Comparison of ENCODE assay signal across 8 mouse cellular contexts in the genomic region with DNA sequence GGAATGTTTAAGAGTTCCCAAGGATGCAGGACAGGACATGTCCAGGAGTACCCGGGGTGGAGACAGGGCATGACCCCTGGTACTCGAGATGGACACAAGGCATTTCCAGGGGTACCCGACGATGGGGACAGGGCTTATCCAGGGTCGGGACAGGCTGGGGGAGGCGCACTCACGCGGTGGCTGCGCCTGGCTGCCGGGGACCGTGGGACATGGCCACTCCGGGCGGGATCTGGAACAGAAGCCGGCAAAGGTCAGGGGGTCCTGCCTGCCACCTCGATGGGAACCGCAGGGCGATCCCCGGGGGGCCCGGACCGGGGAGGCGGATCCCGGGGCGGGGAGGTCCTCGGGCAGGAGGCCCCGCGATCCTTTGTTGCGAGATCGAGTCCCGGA. TPM values are rescaled to one million over a fixed set of nuclear protein-coding genes. Genes with fewer than 3 reads are reported as not detected.
A peak's percentile ranks its signal among the peaks of the same experiment; 100 is the strongest.
DNase-seq lines count a peak whose midpoint lies in the region; ATAC-seq and TF ChIP-seq lines count a peak whose summit lies in the region.

No protein-coding gene starts in this region.

- peak overlapping the region; percentile 84 for H3K9ac ChIP-seq in lung, embryonic 14.5 days
- H3K9ac ChIP-seq in embryonic facial prominence, embryonic 15.5 days = peak overlapping the region; percentile 59
- H3K9ac ChIP-seq in intestine, embryonic 16.5 days (ENCODE audit: low read depth, low read length) = peak overlapping the region; percentile 88
- peak overlapping the region; percentile 80 for H3K9ac ChIP-seq in neural tube, embryonic 13.5 days

- H3K9me3 ChIP-seq in lung, embryonic 14.5 days (ENCODE audit: low read depth, low read length) = no peaks in the 10 kb centered on the region
- no peaks in the 10 kb centered on the region for H3K9me3 ChIP-seq in embryonic facial prominence, embryonic 15.5 days (replicated peaks)
- no peaks in the 10 kb centered on the region for H3K9me3 ChIP-seq in intestine, embryonic 16.5 days (ENCODE audit: control insufficient read depth, low read length)
- H3K9me3 ChIP-seq in neural tube, embryonic 13.5 days = no peaks in the 10 kb centered on the region

- peak overlapping the region; percentile 81 for H3K27ac ChIP-seq in lung, embryonic 14.5 days (ENCODE audit: low read depth)
- peak overlapping the region; percentile 67 for H3K27ac ChIP-seq in embryonic facial prominence, embryonic 15.5 days (replicated peaks)
- H3K27ac ChIP-seq in intestine, embryonic 16.5 days (ENCODE audit: low read length) = peak overlapping the region; percentile 87
- 0 out of 2 replicates have a peak overlapping the region, but pooled peaks have one; percentile 34 for H3K27ac ChIP-seq in neural tube, embryonic 13.5 days (replicated peaks)

- no peak for TF ChIP-seq CTCF in lung, embryonic 14.5 days (IDR thresholded peaks at IDR 0.05; ENCODE audit: low read depth)

- H3K4me3 ChIP-seq in lung, embryonic 14.5 days (ENCODE audit: low read depth, low read length) = peak overlapping the region; percentile 79
- H3K4me3 ChIP-seq in embryonic facial prominence, embryonic 15.5 days (replicated peaks) = peak overlapping the region; percentile 64
- H3K4me3 ChIP-seq in intestine, embryonic 16.5 days (ENCODE audit: low read length) = peak overlapping the region; percentile 86
- peak overlapping the region; percentile 66 for H3K4me3 ChIP-seq in neural tube, embryonic 13.5 days

- DNase-seq in lung, embryonic 14.5 days = no peak
- no peak for DNase-seq in lung, adult 18-20 months
- DNase-seq in spleen, adult 18-20 months = no peak
- DNase-seq in layer of hippocampus, postnatal 36 days = no peak
- no peak for DNase-seq in T-cell, adult 2 months (ENCODE audit: low spot score)

- 0 out of 2 replicates have a peak, but pooled peaks cover under 1% of the 10 kb centered on the region for H3K27me3 ChIP-seq in lung, embryonic 14.5 days (ENCODE audit: insufficient read depth, low read length)
- peaks cover under 1% of the 10 kb centered on the region for H3K27me3 ChIP-seq in embryonic facial prominence, embryonic 15.5 days
- H3K27me3 ChIP-seq in intestine, embryonic 16.5 days (replicated peaks; ENCODE audit: control insufficient read depth, insufficient read depth, low read length) = 0 out of 2 replicates have a peak, but pooled peaks cover 2% of the 10 kb centered on the region
- H3K27me3 ChIP-seq in neural tube, embryonic 13.5 days = peaks cover 23% of the 10 kb centered on the region

- peaks cover 14% of the 10 kb centered on the region for H3K4me1 ChIP-seq in lung, embryonic 14.5 days (ENCODE audit: insufficient read depth)
- H3K4me1 ChIP-seq in embryonic facial prominence, embryonic 15.5 days = peaks cover 51% of the 10 kb centered on the region
- H3K4me1 ChIP-seq in intestine, embryonic 16.5 days (ENCODE audit: control insufficient read depth, insufficient read depth, low read length) = peaks cover 41% of the 10 kb centered on the region
- H3K4me1 ChIP-seq in neural tube, embryonic 13.5 days (replicated peaks) = peaks cover 30% of the 10 kb centered on the region

- under 1% methylated on average over 29 of the region's 29 CpGs for WGBS in lung, embryonic 14.5 days
- 1% methylated on average over 29 of the region's 29 CpGs for WGBS in embryonic facial prominence, embryonic 15.5 days
- WGBS in intestine, embryonic 16.5 days = under 1% methylated on average over 29 of the region's 29 CpGs
- WGBS in neural tube, embryonic 13.5 days = 0% methylated on average over 29 of the region's 29 CpGs

- ATAC-seq in lung, embryonic 14.5 days (ENCODE audit: insufficient read depth) = peak; percentile 23
- ATAC-seq in embryonic facial prominence, embryonic 15.5 days (ENCODE audit: insufficient number of reproducible peaks, low FRiP score, low TSS enrichment, low read depth) = no peak
- ATAC-seq in intestine, embryonic 16.5 days = peak; percentile 16; the same call in 1 of the 2 replicates
- ATAC-seq in neural tube, embryonic 13.5 days (ENCODE audit: low read depth) = peak; percentile 10; the same call in 1 of the 2 replicates

- peak overlapping the region; percentile 95 for H3K4me2 ChIP-seq in lung, embryonic 14.5 days
- peak overlapping the region; percentile 86 for H3K4me2 ChIP-seq in embryonic facial prominence, embryonic 15.5 days (replicated peaks)
- peak overlapping the region; percentile 88 for H3K4me2 ChIP-seq in intestine, embryonic 16.5 days (ENCODE audit: low read depth, low read length)
- H3K4me2 ChIP-seq in neural tube, embryonic 13.5 days = peak overlapping the region; percentile 85

- H3K36me3 ChIP-seq in lung, embryonic 14.5 days (ENCODE audit: insufficient read depth) = peaks cover 24% of the 10 kb centered on the region
- H3K36me3 ChIP-seq in embryonic facial prominence, embryonic 15.5 days = peaks cover 13% of the 10 kb centered on the region
- no peaks in the 10 kb centered on the region for H3K36me3 ChIP-seq in intestine, embryonic 16.5 days (ENCODE audit: control insufficient read depth, insufficient read depth, low read length)
- no peaks in the 10 kb centered on the region for H3K36me3 ChIP-seq in neural tube, embryonic 13.5 days

RNA-seq across cellular contexts. Expression of gene Hmg20b, which starts 0.3 kb away (rescaled TPM):
- polyA plus RNA-seq in lung, embryonic 14.5 days (2014; fragmentation: Nextera tagmentation; extraction: Ambion mirVana) = 98.7 and 105 TPM in 2 replicates
- polyA plus RNA-seq in embryonic facial prominence, embryonic 15.5 days (2015; fragmentation: Nextera tagmentation; extraction: Ambion mirVana) = 94.7 and 96.1 TPM in 2 replicates
- polyA plus RNA-seq in intestine, embryonic 16.5 days (2015; fragmentation: Nextera tagmentation; extraction: Ambion mirVana) = 69.0 and 71.4 TPM in 2 replicates
- 46.5 and 51.5 TPM in 2 replicates for polyA plus RNA-seq in neural tube, embryonic 13.5 days (2015; fragmentation: Nextera tagmentation; extraction: Ambion mirVana)
- total RNA-seq in layer of hippocampus, postnatal 36 days (2021) = 10 to 100 TPM; 27.6 to 35.0 TPM

RNA-seq across cellular contexts. Expression of gene Gipc3, which starts 6.9 kb away (rescaled TPM):
- 0.05 and 0.08 TPM in 2 replicates for polyA plus RNA-seq in lung, embryonic 14.5 days (2014; fragmentation: Nextera tagmentation; extraction: Ambion mirVana)
- 0.29 and 0.35 TPM in 2 replicates for polyA plus RNA-seq in embryonic facial prominence, embryonic 15.5 days (2015; fragmentation: Nextera tagmentation; extraction: Ambion mirVana)
- 0.06 and 0.12 TPM in 2 replicates for polyA plus RNA-seq in intestine, embryonic 16.5 days (2015; fragmentation: Nextera tagmentation; extraction: Ambion mirVana)
- not detected in 2 replicates for polyA plus RNA-seq in neural tube, embryonic 13.5 days (2015; fragmentation: Nextera tagmentation; extraction: Ambion mirVana)
- total RNA-seq in layer of hippocampus, postnatal 36 days (2021) = 1 to 10 TPM; 1.7 to 1.9 TPM

RNA-seq across cellular contexts. Expression of gene Mfsd12, which starts 7.3 kb away (rescaled TPM):
- 7.7 and 8.5 TPM in 2 replicates for polyA plus RNA-seq in lung, embryonic 14.5 days (2014; fragmentation: Nextera tagmentation; extraction: Ambion mirVana)
- 15.8 and 16.2 TPM in 2 replicates for polyA plus RNA-seq in embryonic facial prominence, embryonic 15.5 days (2015; fragmentation: Nextera tagmentation; extraction: Ambion mirVana)
- polyA plus RNA-seq in intestine, embryonic 16.5 days (2015; fragmentation: Nextera tagmentation; extraction: Ambion mirVana) = 21.6 and 32.4 TPM in 2 replicates
- polyA plus RNA-seq in neural tube, embryonic 13.5 days (2015; fragmentation: Nextera tagmentation; extraction: Ambion mirVana) = 16.5 and 17.8 TPM in 2 replicates
- total RNA-seq in layer of hippocampus, postnatal 36 days (2021) = 10 to 100 TPM; 43.5 to 48.4 TPM

RNA-seq across cellular contexts. Expression of gene 4930404N11Rik, which starts 15.7 kb away (rescaled TPM):
- polyA plus RNA-seq in lung, embryonic 14.5 days (2014; fragmentation: Nextera tagmentation; extraction: Ambion mirVana) = 0.65 and 0.92 TPM in 2 replicates
- polyA plus RNA-seq in embryonic facial prominence, embryonic 15.5 days (2015; fragmentation: Nextera tagmentation; extraction: Ambion mirVana) = 0.73 and 1.3 TPM in 2 replicates
- 1.4 and 2.7 TPM in 2 replicates for polyA plus RNA-seq in intestine, embryonic 16.5 days (2015; fragmentation: Nextera tagmentation; extraction: Ambion mirVana)
- polyA plus RNA-seq in neural tube, embryonic 13.5 days (2015; fragmentation: Nextera tagmentation; extraction: Ambion mirVana) = 0.68 and 0.87 TPM in 2 replicates
- 1 to 10 TPM; 1.6 to 1.9 TPM for total RNA-seq in layer of hippocampus, postnatal 36 days (2021)

RNA-seq across cellular contexts. Expression of gene Tbxa2r, which starts 21.4 kb away (rescaled TPM):
- polyA plus RNA-seq in lung, embryonic 14.5 days (2014; fragmentation: Nextera tagmentation; extraction: Ambion mirVana) = 13.6 and 15.0 TPM in 2 replicates
- polyA plus RNA-seq in embryonic facial prominence, embryonic 15.5 days (2015; fragmentation: Nextera tagmentation; extraction: Ambion mirVana) = 13.2 and 14.2 TPM in 2 replicates
- 21.2 and 21.3 TPM in 2 replicates for polyA plus RNA-seq in intestine, embryonic 16.5 days (2015; fragmentation: Nextera tagmentation; extraction: Ambion mirVana)
- polyA plus RNA-seq in neural tube, embryonic 13.5 days (2015; fragmentation: Nextera tagmentation; extraction: Ambion mirVana) = 4.5 and 4.8 TPM in 2 replicates
- 1 to 10 TPM in 1 of 2 experiments, under 1 TPM in 1; 0.91 to 1.1 TPM for total RNA-seq in layer of hippocampus, postnatal 36 days (2021)

Comparison
In these comparisons a context has a peak if more than half of its experiments do, and no peak if none do; other contexts are left out.
1. H3K27ac ChIP-seq: peak in every context shown above with its lines; median percentile 87 in intestine, embryonic 16.5 days; 81 in lung, embryonic 14.5 days; 67 in embryonic facial prominence, embryonic 15.5 days; 34 in neural tube, embryonic 13.5 days.